Mouse (Mus musculus) hindbrain, postnatal 0 days (tissue): ENCODE data around the gene Pkdrej. TPM values are rescaled to one million over a fixed set of nuclear protein-coding genes. Genes with fewer than 3 reads are reported as not detected.
"Not testable (repeated sequence)": the region's sequence is repeated elsewhere in the genome, so short reads cannot be mapped to it uniquely, and the experiment has no call there.

ENCODE experiments used
- ATAC-seq: fragments of 200-750 bp; cut with Nextera tagmentation; 2 replicates; pipeline ENCODE4 v1.8.0; 2017; ENCODE audit warnings: mild to moderate bottlenecking, moderate TSS enrichment, moderate library complexity
- DNase-seq: peaks from one replicate; pipeline ENCODE4 v3.0.0-alpha.2; 2015; ENCODE audit warnings: low spot score
- H3K27ac ChIP-seq: fragments of 300-500 bp; sonication (generic); 2 replicates; pipeline ENCODE4 v1.5.1; 2014; ENCODE audit warnings: mild to moderate bottlenecking
- H3K27me3 ChIP-seq: fragments of 300-500 bp; sonication (generic); 2 replicates; pipeline ENCODE4 v1.6.1; 2014; ENCODE audit warnings: low read length, mixed read lengths; ENCODE audit not compliant: insufficient read depth
- H3K36me3 ChIP-seq: fragments of 300-500 bp; sonication (generic); 2 replicates; pipeline ENCODE4 v1.6.1; 2014; ENCODE audit warnings: low read length, mixed read lengths; ENCODE audit not compliant: insufficient read depth
- H3K4me1 ChIP-seq: fragments of 300-500 bp; sonication (generic); 2 replicates; pipeline ENCODE4 v1.6.1; 2014; ENCODE audit warnings: antibody characterized with exemption, low read length, mixed read lengths; ENCODE audit not compliant: insufficient read depth
- H3K4me2 ChIP-seq: fragments of 300-500 bp; sonication (generic); 2 replicates; pipeline ENCODE4 v1.6.1; 2014; ENCODE audit warnings: low read depth, mild to moderate bottlenecking, low read length, moderate library complexity, mixed read lengths
- H3K4me3 ChIP-seq: fragments of 300-500 bp; sonication (generic); 2 replicates; pipeline ENCODE4 v1.5.1; 2014; ENCODE audit warnings: low read length
- H3K9ac ChIP-seq: fragments of 300-500 bp; sonication (generic); replicated peaks from 2 replicates; pipeline ENCODE4 v1.6.1; 2014; ENCODE audit warnings: mild to moderate bottlenecking, low read length, moderate library complexity, mixed read lengths
- H3K9me3 ChIP-seq: fragments of 300-500 bp; sonication (generic); 2 replicates; pipeline ENCODE4 v1.6.1; 2016; ENCODE audit warnings: low read length, mixed read lengths
- CTCF ChIP-seq: IDR thresholded peaks from 2 replicates; pipeline ENCODE4 v1.5.1; 2016; ENCODE audit warnings: antibody characterized with exemption, control low read depth, low read depth
- WGBS: fragments of 180-500 bp; shearing (Covaris S2); extraction: QIAGEN DNeasy Blood & Tissue Kit; methylation state at CpG from one replicate; pipeline ENCODE4 v1.1.7; 2014; 5-methylcytosine and 5-hydroxymethylcytosine counted together
- polyA plus RNA-seq: library from polyadenylated mRNA; unstranded; fragments of >200 nt; fragmentation: Nextera tagmentation; extraction: Ambion mirVana; gene quantifications from 2 replicates; pipeline ENCODE4 v1.2.1, GENCODE M21; 2015
- total RNA-seq: library from RNA; depleted of rRNA; stranded (reverse); fragments of >200 nt; gene quantifications from 2 replicates; pipeline ENCODE4 v1.2.3, GENCODE M21; 2014; rRNA removed

The Pkdrej gene
- total RNA-seq (0.26 and 1.0 TPM in 2 replicates), polyA plus RNA-seq (0.06 and 0.13 TPM in 2 replicates)

DNA sequence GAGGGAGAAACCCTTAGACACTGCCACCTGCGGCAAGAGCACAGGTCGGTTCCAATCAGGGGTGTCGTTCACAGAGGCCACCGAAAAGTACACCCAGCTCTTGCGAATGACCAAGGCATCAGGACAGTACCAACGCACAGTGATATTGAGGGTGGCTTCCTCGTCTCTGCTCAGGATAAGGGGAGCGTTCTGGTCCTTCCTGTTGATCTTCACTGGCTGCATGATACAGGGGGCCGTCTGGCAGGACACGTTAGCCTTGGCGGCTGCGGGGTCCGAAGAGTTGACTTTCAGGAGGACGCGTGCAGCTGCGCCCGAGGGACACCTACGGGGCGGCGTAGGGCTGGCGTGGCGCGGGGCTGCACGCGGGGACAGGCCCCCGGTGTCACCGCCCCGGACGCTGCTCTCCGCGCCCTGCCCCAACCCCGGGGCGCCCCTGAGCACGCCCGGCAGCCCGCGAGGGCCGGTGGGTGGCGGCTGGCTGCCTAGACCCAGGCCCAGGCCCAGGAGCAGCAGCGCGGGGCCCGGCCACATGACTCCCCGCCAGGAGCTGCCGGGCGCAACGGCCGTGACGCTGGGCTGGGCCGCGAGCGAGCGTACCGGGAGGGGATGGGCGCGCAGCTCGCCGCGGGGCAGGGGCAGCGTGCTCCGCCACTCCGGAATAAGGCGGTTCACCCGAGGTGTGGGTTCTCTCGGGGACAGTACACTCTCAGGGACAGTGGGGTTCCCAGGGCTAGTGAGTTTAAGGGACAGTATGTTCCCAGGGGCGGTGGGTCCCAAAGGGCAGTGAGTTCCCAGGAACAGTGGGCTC lies at the start of gene Pkdrej:
Gene Pkdrej, minus strand, starts transcription at position 532 of the 808 bp plus-strand sequence.
- Histone ChIP-seq H3K27ac (peak within 1 kb of the TSS; percentile 11; the same call in 1 of the 2 replicates), H3K9ac (peak within 1 kb of the TSS; percentile 67), H3K4me1 (no peaks in the 10 kb centered on the region), H3K9me3 (0 out of 2 replicates have a peak, but pooled peaks cover 6% of the 10 kb centered on the region), H3K27me3 (no peaks in the 10 kb centered on the region; the same call in 1 of the 2 replicates), H3K4me2 (peak within 1 kb of the TSS; percentile 88), H3K36me3 (no peaks in the 10 kb centered on the region), H3K4me3 (peak within 1 kb of the TSS; percentile 44)
- WGBS = 2% methylated on average over 47 of the region's 65 CpGs
- ATAC-seq = peak; percentile 81
- no peak for TF ChIP-seq CTCF
- peak; percentile 39 for DNase-seq

DNA sequence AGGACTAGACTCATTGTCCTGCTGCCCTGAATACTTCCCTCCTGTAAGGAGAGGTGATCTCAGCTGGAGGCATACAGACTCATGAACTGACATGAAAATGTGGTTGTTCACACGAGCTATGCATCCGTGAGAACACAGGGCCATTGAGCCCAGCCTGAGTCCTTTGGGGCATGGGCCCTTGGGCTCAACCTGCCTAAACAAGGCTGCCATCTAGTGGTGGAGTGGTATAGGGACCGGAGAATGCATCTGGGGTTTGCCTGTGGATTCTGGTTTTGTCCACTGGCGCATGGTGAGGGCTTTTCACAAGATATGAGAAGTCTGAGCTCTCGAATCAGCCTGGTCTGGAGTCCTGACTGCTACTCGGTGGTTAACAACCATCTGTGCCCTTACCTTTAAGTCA lies 46.2 kb upstream of the Pkdrej start:
- peak; percentile 71 for ATAC-seq

DNA sequence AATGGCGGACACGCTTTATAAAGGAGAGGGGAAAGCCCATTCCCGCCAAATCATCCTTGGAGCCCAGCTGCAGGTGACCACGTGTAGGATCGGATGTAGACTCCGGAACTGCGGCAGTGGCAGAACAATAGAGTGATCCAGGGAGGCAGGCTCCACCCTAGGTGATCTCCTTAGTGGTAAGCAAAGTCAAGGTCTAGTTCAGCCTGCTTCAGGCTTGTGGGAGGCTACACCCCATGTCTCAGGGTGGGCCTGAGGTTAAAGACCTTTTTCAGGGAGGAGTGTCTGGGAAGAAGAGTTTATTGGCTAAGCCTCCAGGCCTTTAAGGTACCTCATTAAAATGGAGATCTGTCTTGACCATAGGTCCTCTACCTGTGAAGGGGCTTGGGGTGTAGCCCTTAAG lies 44.4 kb upstream of the Pkdrej start:
- 94% methylated on average over 7 of the region's 7 CpGs for WGBS
- not testable (repeated sequence) for H3K4me1 ChIP-seq, ATAC-seq, H3K4me2 ChIP-seq, H3K4me3 ChIP-seq, DNase-seq, H3K9me3 ChIP-seq, H3K36me3 ChIP-seq, H3K27me3 ChIP-seq, H3K27ac ChIP-seq, H3K9ac ChIP-seq

More for the DNA sequence above, 46.2 kb upstream of the Pkdrej start:
- WGBS = 48% methylated on average over 6 of the region's 6 CpGs
- no peak overlapping the region for H3K4me2 ChIP-seq
- H3K4me3 ChIP-seq = no peak overlapping the region
- H3K4me1 ChIP-seq = no peaks in the 10 kb centered on the region
- H3K9me3 ChIP-seq = no peaks in the 10 kb centered on the region
- peak; percentile 80 for DNase-seq
- no peaks in the 10 kb centered on the region for H3K36me3 ChIP-seq
- H3K27me3 ChIP-seq = no peaks in the 10 kb centered on the region
- no peak overlapping the region for H3K27ac ChIP-seq
- TF ChIP-seq CTCF = peak; percentile 93
- no peak overlapping the region for H3K9ac ChIP-seq

DNA sequence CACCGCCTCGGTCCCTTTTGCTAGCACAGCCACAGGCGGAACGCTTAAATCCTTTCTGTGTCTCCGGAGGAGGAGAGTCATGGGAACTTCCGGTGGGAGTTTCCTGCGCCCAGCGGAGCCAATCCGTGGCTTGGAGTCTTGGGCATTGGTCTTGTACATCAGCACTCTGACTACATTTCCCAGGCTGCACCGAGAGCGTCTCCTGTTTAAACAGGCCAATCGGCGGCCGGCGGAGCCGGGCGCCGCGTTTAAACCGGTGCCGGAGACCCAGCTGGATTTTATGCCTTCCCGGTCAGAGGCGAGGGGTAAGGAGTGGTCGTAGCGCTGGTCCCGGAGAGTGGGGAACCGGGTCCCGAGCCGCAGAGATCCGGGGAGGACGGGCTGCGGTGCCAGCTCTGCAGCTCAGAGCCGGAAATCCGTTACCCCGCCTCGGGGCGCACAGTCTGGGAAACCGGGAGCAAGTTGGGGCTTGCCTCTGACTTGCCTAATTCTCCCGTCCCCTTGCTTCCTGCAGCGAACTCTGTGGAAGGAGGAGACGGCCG lies 38.0 kb upstream of the Pkdrej start, which contains the start of gene Gtse1:
Gene Gtse1, plus strand, starts transcription at position 256 of the 542 bp plus-strand sequence.
- DNase-seq (peak; percentile 99), ATAC-seq (peak; percentile 99)
- under 1% methylated on average over 42 of the region's 42 CpGs for WGBS
- H3K27me3 ChIP-seq = no peaks in the 10 kb centered on the region
- peak within 1 kb of the TSS; percentile 86 for H3K4me2 ChIP-seq
- H3K4me1 ChIP-seq = peaks cover 4% of the 10 kb centered on the region; the same call in 1 of the 2 replicates
- H3K27ac ChIP-seq = peak within 1 kb of the TSS; percentile 90
- no peaks in the 10 kb centered on the region for H3K9me3 ChIP-seq
- H3K36me3 ChIP-seq = no peaks in the 10 kb centered on the region
- peak within 1 kb of the TSS; percentile 60 for H3K4me3 ChIP-seq
- H3K9ac ChIP-seq = peak within 1 kb of the TSS; percentile 73
- TF ChIP-seq CTCF = no peak

DNA sequence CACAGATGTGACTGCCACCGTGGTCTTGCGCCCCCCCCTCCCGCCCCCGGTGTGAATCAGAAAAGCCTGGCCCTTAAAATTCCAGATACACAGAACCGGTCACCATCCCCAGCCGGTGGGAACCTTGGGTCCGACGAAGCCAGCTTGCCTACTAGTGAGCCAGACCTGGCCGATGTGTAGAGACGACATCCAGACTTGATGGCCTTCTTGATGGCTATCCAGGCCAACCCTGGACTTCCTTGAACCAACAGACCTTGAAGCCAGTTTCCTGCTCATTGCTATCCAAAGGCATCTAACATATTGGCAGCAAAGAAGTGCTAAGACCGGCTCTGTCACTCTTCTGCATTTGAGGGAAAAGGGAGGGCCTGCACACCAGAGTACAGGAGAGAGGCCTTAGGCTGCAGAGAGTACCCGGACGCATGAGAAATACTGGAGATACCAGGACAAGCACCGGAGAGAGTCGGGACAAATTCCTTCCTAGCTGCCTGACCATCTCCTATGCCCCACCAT lies 37.5 kb upstream of the Pkdrej start:
- Histone ChIP-seq H3K9ac (peak overlapping the region; percentile 73), H3K36me3 (no peaks in the 10 kb centered on the region), H3K4me2 (peak overlapping the region; percentile 66), H3K27ac (peak overlapping the region; percentile 90), H3K4me1 (peaks cover 4% of the 10 kb centered on the region; the same call in 1 of the 2 replicates), H3K4me3 (peak overlapping the region; percentile 60), H3K9me3 (no peaks in the 10 kb centered on the region), H3K27me3 (no peaks in the 10 kb centered on the region)
- 11% methylated on average over 15 of the region's 15 CpGs for WGBS
- DNase-seq (no peak), ATAC-seq (no peak)
- TF ChIP-seq CTCF = no peak

DNA sequence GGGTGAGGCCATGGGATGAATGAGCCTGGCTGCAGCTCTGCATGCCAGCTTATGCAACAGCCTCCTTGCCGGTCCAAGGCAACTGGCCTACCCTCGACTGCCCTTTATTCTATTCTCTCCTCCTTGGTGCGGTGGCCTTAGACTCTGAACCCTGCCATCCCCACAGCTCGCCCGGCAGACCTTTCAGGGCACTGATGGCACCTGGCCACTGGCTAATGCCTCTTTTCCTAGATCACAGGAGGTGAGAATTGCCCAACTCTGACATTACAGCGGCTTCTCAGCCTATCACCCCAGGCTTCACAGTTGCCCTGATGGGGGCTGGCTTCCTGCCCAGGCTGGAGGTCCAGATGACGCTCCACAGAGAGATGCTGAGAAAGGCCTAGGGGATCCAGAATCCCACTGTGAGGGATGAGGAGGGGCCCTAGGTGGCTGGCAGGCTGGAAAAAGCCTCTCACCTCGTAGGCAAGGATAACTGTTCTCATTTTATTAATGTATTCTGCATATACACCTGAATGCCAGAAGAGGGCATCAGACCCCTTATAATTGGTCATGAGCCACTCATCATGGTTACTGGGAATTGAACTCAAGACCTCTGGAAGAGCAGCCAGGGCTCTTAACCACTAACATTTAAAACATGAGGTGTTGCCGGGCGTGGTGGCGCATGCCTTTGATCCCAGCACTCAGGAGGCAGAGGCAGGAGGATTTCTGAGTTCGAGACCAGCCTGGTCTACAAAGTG lies 30.3 kb upstream of the Pkdrej start:
- H3K9ac ChIP-seq = no peak overlapping the region
- TF ChIP-seq CTCF = peak; percentile 29; the same call in 1 of the 2 replicates
- no peaks in the 10 kb centered on the region for H3K36me3 ChIP-seq
- H3K4me3 ChIP-seq = no peak overlapping the region
- H3K9me3 ChIP-seq = no peaks in the 10 kb centered on the region
- no peaks in the 10 kb centered on the region for H3K27me3 ChIP-seq
- ATAC-seq (no peak), DNase-seq (peak; percentile 12)
- no peak overlapping the region for H3K4me2 ChIP-seq
- WGBS = 69% methylated on average over 12 of the region's 12 CpGs
- no peak overlapping the region for H3K27ac ChIP-seq
- no peaks in the 10 kb centered on the region for H3K4me1 ChIP-seq
